Mouse (Mus musculus): ENCODE measurements around the gene Rnase9. TPM values are rescaled to one million over a fixed set of nuclear protein-coding genes. Genes with fewer than 3 reads are reported as not detected.

Rnase9 gene
- total and polyA plus RNA-seq, 3 experiments: not detected

- TF ChIP-seq JUN (IDR thresholded peaks at IDR 0.05; ENCODE audit: insufficient read depth, low read depth, low read length) (no peak), USF2 (conservative IDR thresholded peaks at IDR 0.05; ENCODE audit: low read depth, low read length) (peak; percentile 70), TBP (conservative IDR thresholded peaks at IDR 0.05; ENCODE audit: low read depth, low read length) (0 out of 2 replicates have a peak, but pooled peaks have one; percentile 12)
Measured at GRCm38 (mm10) chr14:50991037-50991436, 50.6 kb downstream of the Rnase9 start (continued).

Other genes starting within 250 kb of the Rnase9 start
Only the 20 nearest of the 23 such genes appear.
- gene Tep1, start 171.3 kb downstream of the Rnase9 start, total RNA-seq (2012; rRNA removed): 12.2 and 14.7 TPM in 2 replicates
- 3.5 and 4.1 TPM in 2 replicates for gene Tep1, start 171.3 kb downstream of the Rnase9 start, total RNA-seq (2014; rRNA removed)
- gene Tep1, start 171.3 kb downstream of the Rnase9 start, polyA plus RNA-seq (2012; ENCODE audit: insufficient read length, low read depth): 12.9 and 14.0 TPM in 2 replicates
- gene Klhl33, start 144.4 kb downstream of the Rnase9 start, total RNA-seq (2012; rRNA removed): not detected in 2 replicates
- not detected in 2 replicates for gene Klhl33, start 144.4 kb downstream of the Rnase9 start, total RNA-seq (2014; rRNA removed)
- not detected in 2 replicates for gene Klhl33, start 144.4 kb downstream of the Rnase9 start, polyA plus RNA-seq (2012; ENCODE audit: insufficient read length, low read depth)
- 39.1 and 41.7 TPM in 2 replicates for gene Osgep, start 117.0 kb downstream of the Rnase9 start, total RNA-seq (2012; rRNA removed)
- gene Osgep, start 117.0 kb downstream of the Rnase9 start, total RNA-seq (2014; rRNA removed): 88.7 and 90.4 TPM in 2 replicates
- gene Osgep, start 117.0 kb downstream of the Rnase9 start, polyA plus RNA-seq (2012; ENCODE audit: insufficient read length, low read depth): 48.4 and 57.6 TPM in 2 replicates
- 178 and 250 TPM in 2 replicates for gene Apex1, start 116.9 kb downstream of the Rnase9 start, total RNA-seq (2012; rRNA removed)
- 417 and 427 TPM in 2 replicates for gene Apex1, start 116.9 kb downstream of the Rnase9 start, total RNA-seq (2014; rRNA removed)
- 353 and 354 TPM in 2 replicates for gene Apex1, start 116.9 kb downstream of the Rnase9 start, polyA plus RNA-seq (2012; ENCODE audit: insufficient read length, low read depth)
- 18.1 and 21.2 TPM in 2 replicates for gene Pip4p1, start 111.0 kb downstream of the Rnase9 start, total RNA-seq (2012; rRNA removed)
- 28.1 and 29.2 TPM in 2 replicates for gene Pip4p1, start 111.0 kb downstream of the Rnase9 start, total RNA-seq (2014; rRNA removed)
- gene Pip4p1, start 111.0 kb downstream of the Rnase9 start, polyA plus RNA-seq (2012; ENCODE audit: insufficient read length, low read depth): 31.1 and 35.5 TPM in 2 replicates
- gene Pnp, start 110.8 kb downstream of the Rnase9 start, total RNA-seq (2012; rRNA removed): 99.3 and 113 TPM in 2 replicates
- gene Pnp, start 110.8 kb downstream of the Rnase9 start, total RNA-seq (2014; rRNA removed): 118 and 128 TPM in 2 replicates
- gene Pnp, start 110.8 kb downstream of the Rnase9 start, polyA plus RNA-seq (2012; ENCODE audit: insufficient read length, low read depth): 65.9 and 80.0 TPM in 2 replicates
- gene Gm49342, start 97.4 kb downstream of the Rnase9 start, total RNA-seq (2012; rRNA removed): not detected in 2 replicates
- gene Gm49342, start 97.4 kb downstream of the Rnase9 start, total RNA-seq (2014; rRNA removed): 108 and 120 TPM in 2 replicates
- 50.6 and 100 TPM in 2 replicates for gene Gm49342, start 97.4 kb downstream of the Rnase9 start, polyA plus RNA-seq (2012; ENCODE audit: insufficient read length, low read depth)
- gene Pnp2, start 85.9 kb downstream of the Rnase9 start, total RNA-seq (2012; rRNA removed): 0.21 TPM in 2 replicates
- 0.43 TPM in 1 of 2 replicates, not detected in the other for gene Pnp2, start 85.9 kb downstream of the Rnase9 start, total RNA-seq (2014; rRNA removed)
- 0.91 TPM in 1 of 2 replicates, not detected in the other for gene Pnp2, start 85.9 kb downstream of the Rnase9 start, polyA plus RNA-seq (2012; ENCODE audit: insufficient read length, low read depth)
- not detected in 2 replicates for gene Rnase10, start 34.1 kb downstream of the Rnase9 start, total RNA-seq (2012; rRNA removed)
- gene Rnase10, start 34.1 kb downstream of the Rnase9 start, total RNA-seq (2014; rRNA removed): not detected in 2 replicates
- not detected in 2 replicates for gene Rnase10, start 34.1 kb downstream of the Rnase9 start, polyA plus RNA-seq (2012; ENCODE audit: insufficient read length, low read depth)
- gene Rnase11, start 8.3 kb upstream of the Rnase9 start, total RNA-seq (2012; rRNA removed): not detected in 2 replicates
- gene Rnase11, start 8.3 kb upstream of the Rnase9 start, total RNA-seq (2014; rRNA removed): not detected in 2 replicates
- not detected in 2 replicates for gene Rnase11, start 8.3 kb upstream of the Rnase9 start, polyA plus RNA-seq (2012; ENCODE audit: insufficient read length, low read depth)
- gene Rnase12, start 15.8 kb upstream of the Rnase9 start, total RNA-seq (2012; rRNA removed): 0.38 and 0.55 TPM in 2 replicates
- not detected in 2 replicates for gene Rnase12, start 15.8 kb upstream of the Rnase9 start, total RNA-seq (2014; rRNA removed)
- gene Rnase12, start 15.8 kb upstream of the Rnase9 start, polyA plus RNA-seq (2012; ENCODE audit: insufficient read length, low read depth): not detected in 2 replicates
- not detected in 2 replicates for gene Olfr750, start 32.6 kb upstream of the Rnase9 start, total RNA-seq (2012; rRNA removed)
- gene Olfr750, start 32.6 kb upstream of the Rnase9 start, total RNA-seq (2014; rRNA removed): not detected in 2 replicates
- not detected in 2 replicates for gene Olfr750, start 32.6 kb upstream of the Rnase9 start, polyA plus RNA-seq (2012; ENCODE audit: insufficient read length, low read depth)
- 0.92 and 1.9 TPM in 2 replicates for gene Rnase4, start 49.2 kb upstream of the Rnase9 start, total RNA-seq (2012; rRNA removed)
- 1.8 and 2.5 TPM in 2 replicates for gene Rnase4, start 49.2 kb upstream of the Rnase9 start, total RNA-seq (2014; rRNA removed)
- gene Rnase4, start 49.2 kb upstream of the Rnase9 start, polyA plus RNA-seq (2012; ENCODE audit: insufficient read length, low read depth): 1.1 and 1.6 TPM in 2 replicates
- gene Ang, start 49.3 kb upstream of the Rnase9 start, total RNA-seq (2012; rRNA removed): 1.6 and 2.2 TPM in 2 replicates
- gene Ang, start 49.3 kb upstream of the Rnase9 start, total RNA-seq (2014; rRNA removed): 0.44 and 1.2 TPM in 2 replicates
- gene Ang, start 49.3 kb upstream of the Rnase9 start, polyA plus RNA-seq (2012; ENCODE audit: insufficient read length, low read depth): 0.97 and 1.2 TPM in 2 replicates
- not detected in 2 replicates for gene Eddm3b, start 72.6 kb upstream of the Rnase9 start, total RNA-seq (2012; rRNA removed)
- not detected in 2 replicates for gene Eddm3b, start 72.6 kb upstream of the Rnase9 start, total RNA-seq (2014; rRNA removed)
- gene Eddm3b, start 72.6 kb upstream of the Rnase9 start, polyA plus RNA-seq (2012; ENCODE audit: insufficient read length, low read depth): not detected in 2 replicates
- gene Rnase6, start 82.0 kb upstream of the Rnase9 start, total RNA-seq (2012; rRNA removed): 15.6 and 18.3 TPM in 2 replicates
- 35.1 and 38.2 TPM in 2 replicates for gene Rnase6, start 82.0 kb upstream of the Rnase9 start, total RNA-seq (2014; rRNA removed)
- gene Rnase6, start 82.0 kb upstream of the Rnase9 start, polyA plus RNA-seq (2012; ENCODE audit: insufficient read length, low read depth): 15.3 and 16.4 TPM in 2 replicates
- 0.17 TPM in 1 of 2 replicates, not detected in the other for gene Rnase1, start 104.9 kb upstream of the Rnase9 start, total RNA-seq (2012; rRNA removed)
- not detected in 2 replicates for gene Rnase1, start 104.9 kb upstream of the Rnase9 start, total RNA-seq (2014; rRNA removed)
- gene Rnase1, start 104.9 kb upstream of the Rnase9 start, polyA plus RNA-seq (2012; ENCODE audit: insufficient read length, low read depth): not detected in 2 replicates
- 1.3 and 1.6 TPM in 2 replicates for gene Rnase2b, start 120.4 kb upstream of the Rnase9 start, total RNA-seq (2012; rRNA removed)
- not detected in 2 replicates for gene Rnase2b, start 120.4 kb upstream of the Rnase9 start, total RNA-seq (2014; rRNA removed)
- gene Rnase2b, start 120.4 kb upstream of the Rnase9 start, polyA plus RNA-seq (2012; ENCODE audit: insufficient read length, low read depth): 0.33 TPM in 1 of 2 replicates, not detected in the other
- not detected in 2 replicates for gene Ang2, start 157.3 kb upstream of the Rnase9 start, total RNA-seq (2012; rRNA removed)
- gene Ang2, start 157.3 kb upstream of the Rnase9 start, total RNA-seq (2014; rRNA removed): not detected in 2 replicates
- not detected in 2 replicates for gene Ang2, start 157.3 kb upstream of the Rnase9 start, polyA plus RNA-seq (2012; ENCODE audit: insufficient read length, low read depth)
- not detected in 2 replicates for gene Ear14, start 161.5 kb upstream of the Rnase9 start, total RNA-seq (2012; rRNA removed)
- not detected in 2 replicates for gene Ear14, start 161.5 kb upstream of the Rnase9 start, total RNA-seq (2014; rRNA removed)
- not detected in 2 replicates for gene Ear14, start 161.5 kb upstream of the Rnase9 start, polyA plus RNA-seq (2012; ENCODE audit: insufficient read length, low read depth)